Mouse (Mus musculus) liver, adult 2 months (tissue): Measurements from ENCODE around the gene Serpina12.

Source experiments
- CTCF ChIP-seq: fragments of 200-500 bp; IDR thresholded peaks from 2 replicates; pipeline ENCODE4 v1.5.1; 2011; ENCODE audit warnings: low read depth, low read length, control low read depth
- POLR2A ChIP-seq: fragments of 200-500 bp; IDR thresholded peaks from 2 replicates; pipeline ENCODE4 v1.6.1; 2011; ENCODE audit warnings: low read length, control low read depth; ENCODE audit not compliant: insufficient read depth; ENCODE audit errors: extremely low read depth

DNA sequence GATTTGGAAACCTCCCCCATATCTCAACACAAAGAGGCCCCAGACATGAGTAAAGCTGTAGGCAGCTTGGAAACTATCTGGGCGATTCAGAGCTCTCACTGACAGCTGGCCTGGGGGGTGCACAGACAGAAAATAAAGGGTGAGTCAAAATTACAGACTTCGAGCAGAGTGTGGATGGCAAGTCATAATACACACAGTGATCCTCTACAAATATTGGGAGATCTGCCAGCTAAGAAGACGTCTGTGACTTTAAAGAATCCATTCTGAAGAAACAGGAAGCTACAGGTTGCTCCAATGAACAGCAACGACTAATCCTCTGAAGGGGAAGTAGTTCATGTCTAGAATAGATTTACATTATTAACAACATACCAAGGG lies 41.0 kb downstream of the Serpina12 start:
- TF ChIP-seq CTCF (no peak), POLR2A (no peak)
